19 mouse cellular contexts compared by ENCODE assay signal in the genomic region with DNA sequence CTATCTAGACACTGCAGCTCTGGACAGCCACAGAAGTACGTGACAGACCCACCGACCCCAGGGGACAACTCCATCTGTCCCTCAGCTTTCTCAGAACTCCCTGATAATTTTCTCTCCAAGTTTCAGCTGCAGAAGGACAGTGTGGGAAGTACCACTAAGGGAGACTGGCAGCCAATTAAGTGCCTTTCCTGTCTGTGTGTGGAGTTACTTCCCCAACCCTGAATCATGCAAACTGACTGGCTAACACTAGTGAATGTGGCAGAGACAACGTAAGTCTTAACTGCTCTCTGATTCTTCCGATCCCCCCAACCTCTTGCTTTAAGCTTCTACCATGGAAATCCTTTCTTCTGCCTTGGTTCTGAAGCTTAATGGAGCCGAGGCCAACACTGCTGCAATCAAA. TPM values are rescaled to one million over a fixed set of nuclear protein-coding genes. Genes with fewer than 3 reads are reported as not detected.
DNase-seq lines count a peak whose midpoint lies in the region; ATAC-seq and TF ChIP-seq lines count a peak whose summit lies in the region.
"Had no signal": no experiment of that assay in that cellular context is flagged by ENCODE, and none has a peak within 500 bp of the region (broad histone marks: within the 10 kb centered on the region; RNA-seq: fewer than 3 reads in every experiment).

No protein-coding gene starts in this region.

- H3K9me3 ChIP-seq in embryonic facial prominence, embryonic 13.5 days: no peaks in the 10 kb centered on the region
- H3K9me3 ChIP-seq in embryonic facial prominence, embryonic 10.5 days: no peaks in the 10 kb centered on the region
- no peaks in the 10 kb centered on the region for H3K9me3 ChIP-seq in heart, embryonic 11.5 days (replicated peaks; ENCODE audit: control insufficient read depth, low read length)
- H3K9me3 ChIP-seq: forebrain, embryonic 15.5 days; heart, embryonic 13.5 days; hindbrain, embryonic 12.5 days had no signal

- H3K4me2 ChIP-seq in embryonic facial prominence, embryonic 13.5 days: no peak overlapping the region
- H3K4me2 ChIP-seq in heart, embryonic 11.5 days: no peak overlapping the region
- H3K4me2 ChIP-seq: forebrain, embryonic 15.5 days; heart, embryonic 13.5 days; hindbrain, embryonic 12.5 days had no signal

- TF ChIP-seq CTCF in spleen, adult 2 months (IDR thresholded peaks at IDR 0.05; ENCODE audit: extremely low read depth, insufficient read depth, insufficient read length, insufficient replicate concordance): no peak

- H3K4me3 ChIP-seq in embryonic facial prominence, embryonic 13.5 days: no peak overlapping the region
- no peak overlapping the region for H3K4me3 ChIP-seq in embryonic facial prominence, embryonic 10.5 days
- no peak overlapping the region for H3K4me3 ChIP-seq in spleen, adult 2 months (ENCODE audit: extremely low read depth, insufficient read depth, insufficient read length)
- no peak overlapping the region for H3K4me3 ChIP-seq in macrophage (ENCODE audit: inconsistent target)
- no peak overlapping the region for H3K4me3 ChIP-seq in heart, embryonic 11.5 days (ENCODE audit: low read depth, low read length)
- H3K4me3 ChIP-seq: forebrain, embryonic 15.5 days; heart, adult 2 months; heart, embryonic 13.5 days; hindbrain, embryonic 12.5 days had no signal

- peaks cover 19% of the 10 kb centered on the region for H3K36me3 ChIP-seq in embryonic facial prominence, embryonic 13.5 days
- H3K36me3 ChIP-seq in embryonic facial prominence, embryonic 10.5 days (replicated peaks): peaks cover 22% of the 10 kb centered on the region
- peaks cover 1% of the 10 kb centered on the region; the same call in 1 of the 2 replicates for H3K36me3 ChIP-seq in spleen, adult 2 months (ENCODE audit: control insufficient read depth, insufficient read depth, low read length)
- H3K36me3 ChIP-seq in macrophage (ENCODE audit: inconsistent target): peaks cover 8% of the 10 kb centered on the region; the same call in 1 of the 2 replicates
- no peaks in the 10 kb centered on the region; the same call in 1 of the 2 replicates for H3K36me3 ChIP-seq in heart, embryonic 11.5 days (ENCODE audit: control insufficient read depth, insufficient read depth, low read length)
- H3K36me3 ChIP-seq: forebrain, embryonic 15.5 days had no signal

- TF ChIP-seq POLR2A in spleen, adult 2 months (IDR thresholded peaks at IDR 0.05; ENCODE audit: low read depth, low read length): no peak

- WGBS in embryonic facial prominence, embryonic 13.5 days: 83% methylated on average over 5 of the region's 5 CpGs
- 84% methylated on average over 5 of the region's 5 CpGs for WGBS in embryonic facial prominence, embryonic 10.5 days
- 49% methylated on average over 5 of the region's 5 CpGs for WGBS in spleen, adult 2 months
- 11% methylated on average over 5 of the region's 5 CpGs for WGBS in macrophage (ENCODE audit: missing documents)
- WGBS in heart, embryonic 11.5 days (ENCODE audit: insufficient replicate concordance): 67% methylated on average over 5 of the region's 5 CpGs

- no peak for ATAC-seq in embryonic facial prominence, embryonic 13.5 days (ENCODE audit: insufficient number of reproducible peaks, insufficient read depth, low FRiP score, low TSS enrichment, low read depth)
- ATAC-seq in heart, embryonic 11.5 days (replicated peaks; ENCODE audit: insufficient number of reproducible peaks, low FRiP score, low TSS enrichment): no peak
- ATAC-seq: activated CD4-positive, CD25-positive, alpha-beta regulatory T cell, adult 4 months; forebrain, embryonic 15.5 days; hindbrain, embryonic 16.5 days; inflammation-experienced regulatory T-cells, adult 6 months; Patski had no signal

- H3K27me3 ChIP-seq in embryonic facial prominence, embryonic 13.5 days: no peaks in the 10 kb centered on the region
- no peaks in the 10 kb centered on the region for H3K27me3 ChIP-seq in embryonic facial prominence, embryonic 10.5 days (replicated peaks; ENCODE audit: low read depth, poor library complexity, severe bottlenecking)
- H3K27me3 ChIP-seq in spleen, adult 2 months (ENCODE audit: control insufficient read depth, insufficient read depth, low read length): no peaks in the 10 kb centered on the region
- no peaks in the 10 kb centered on the region for H3K27me3 ChIP-seq in heart, embryonic 11.5 days (ENCODE audit: control insufficient read depth, insufficient read depth, low read length)
- H3K27me3 ChIP-seq: forebrain, embryonic 15.5 days; heart, embryonic 13.5 days; hindbrain, embryonic 12.5 days; Patski had no signal

- H3K4me1 ChIP-seq in embryonic facial prominence, embryonic 13.5 days: peaks cover 15% of the 10 kb centered on the region; the same call in 1 of the 2 replicates
- H3K4me1 ChIP-seq in embryonic facial prominence, embryonic 10.5 days: peaks cover 10% of the 10 kb centered on the region
- H3K4me1 ChIP-seq in spleen, adult 2 months (ENCODE audit: control insufficient read depth, insufficient read depth, insufficient read length): no peaks in the 10 kb centered on the region
- peaks cover 4% of the 10 kb centered on the region; the same call in 1 of the 2 replicates for H3K4me1 ChIP-seq in heart, embryonic 11.5 days (ENCODE audit: control insufficient read depth, insufficient read depth, low read length)
- H3K4me1 ChIP-seq: forebrain, embryonic 15.5 days had no signal

- no peaks in the 10 kb centered on the region for H3K79me2 ChIP-seq in macrophage (ENCODE audit: inconsistent target)

- H3K27ac ChIP-seq in embryonic facial prominence, embryonic 13.5 days: 0 out of 2 replicates have a peak overlapping the region, but pooled peaks have one; percentile 11
- no peak overlapping the region; the same call in 1 of the 2 replicates for H3K27ac ChIP-seq in embryonic facial prominence, embryonic 10.5 days (replicated peaks)
- H3K27ac ChIP-seq in spleen, adult 2 months (ENCODE audit: insufficient read depth, low read length): peak overlapping the region; percentile 19; the same call in 1 of the 2 replicates
- peak overlapping the region; percentile 17; the same call in 1 of the 2 replicates for H3K27ac ChIP-seq in macrophage
- no peak overlapping the region for H3K27ac ChIP-seq in heart, embryonic 11.5 days (ENCODE audit: low read depth, low read length)
- H3K27ac ChIP-seq: forebrain, embryonic 15.5 days; heart, adult 2 months; heart, embryonic 13.5 days; hindbrain, embryonic 12.5 days had no signal

- DNase-seq in embryonic facial prominence, embryonic 10.5 days (ENCODE audit: low spot score): no peak
- no peak for DNase-seq in spleen, adult 2 months (ENCODE audit: low read depth in 1 of 2, low spot score in 2 of 2)
- DNase-seq in spleen, postnatal 36 days (ENCODE audit: low spot score in 2 of 2): no peak
- DNase-seq in ovary, adult 18-20 months (ENCODE audit: low spot score): no peak
- DNase-seq: adrenal gland, postnatal 14 days; cerebellum, adult 2 months; gastrocnemius, postnatal 10 days; heart, adult 2 months; heart, postnatal 36 days had no signal

- peak overlapping the region; percentile 11; the same call in 1 of the 2 replicates for H3K9ac ChIP-seq in embryonic facial prominence, embryonic 13.5 days
- H3K9ac ChIP-seq in heart, embryonic 11.5 days (ENCODE audit: low read depth, low read length): no peak overlapping the region
- H3K9ac ChIP-seq: forebrain, embryonic 15.5 days; heart, embryonic 13.5 days; hindbrain, embryonic 12.5 days had no signal

RNA-seq across cellular contexts. Expression of a gene that starts 59.8 kb away (rescaled TPM):
- 50.7 and 53.0 TPM in 2 replicates for polyA plus RNA-seq in embryonic facial prominence, embryonic 13.5 days (2015; fragmentation: Nextera tagmentation; extraction: Ambion mirVana)
- polyA plus RNA-seq in embryonic facial prominence, embryonic 10.5 days (2016; fragmentation: Nextera tagmentation; extraction: Ambion mirVana): 33.1 and 34.9 TPM in 2 replicates
- polyA plus RNA-seq in spleen, adult 2 months (2012; rRNA removed): 14.4 and 16.0 TPM in 2 replicates
- total RNA-seq in macrophage (2018; cell fraction: chromatin; rRNA removed): 1,000 to 10,000 TPM in 2 of 26 experiments, 100 to 1,000 TPM in 24; 381 to 1,338 (median 680) TPM
- 100 to 1,000 TPM in 1 of 26 experiments, 10 to 100 TPM in 25; 43.2 to 105 (median 67.5) TPM for total RNA-seq in macrophage (2018; cell fraction: cytosol; rRNA removed)
- 100 to 1,000 TPM; 224 to 573 (median 378) TPM for total RNA-seq in macrophage (2018; cell fraction: nucleus; rRNA removed)
- 36.4 to 57.7 TPM (median 50.4 TPM) in 3 replicates for polyA plus RNA-seq in macrophage (2018)
- 31.7 and 39.5 TPM in 2 replicates for polyA plus RNA-seq in heart, embryonic 11.5 days (2014; fragmentation: Nextera tagmentation; extraction: Ambion mirVana)

Comparison
In these comparisons a context has a peak if more than half of its experiments do, and no peak if none do; other contexts are left out.
1. H3K27ac ChIP-seq: peak in embryonic facial prominence, embryonic 13.5 days (single experiment), spleen, adult 2 months (single experiment) and macrophage (single experiment); none in embryonic facial prominence, embryonic 10.5 days (single experiment) and heart, embryonic 11.5 days (single experiment).